ENCODE assay signal across 15 mouse cellular contexts in genomic region chr13:8839111-8839510, GRCm38 (mm10). TPM values are rescaled to one million over a fixed set of nuclear protein-coding genes. Genes with fewer than 3 reads are reported as not detected.
DNase-seq lines count a peak whose midpoint lies in the region; ATAC-seq and TF ChIP-seq lines count a peak whose summit lies in the region.
"Had no signal": no experiment of that assay in that cellular context is flagged by ENCODE, and none has a peak within 500 bp of the region (broad histone marks: within the 10 kb centered on the region; RNA-seq: fewer than 3 reads in every experiment).

No protein-coding gene starts in this region.

- H3K9ac ChIP-seq in kidney, embryonic 14.5 days (ENCODE audit: low read depth, low read length): no peak overlapping the region
- H3K9ac ChIP-seq in lung, postnatal 0 days (replicated peaks; ENCODE audit: low read depth): no peak overlapping the region
- no peak overlapping the region for H3K9ac ChIP-seq in heart, postnatal 0 days (replicated peaks; ENCODE audit: low read depth, low read length)
- no peak overlapping the region for H3K9ac ChIP-seq in stomach, postnatal 0 days (ENCODE audit: low read length)
- H3K9ac ChIP-seq: limb, embryonic 15.5 days; neural tube, embryonic 13.5 days had no signal

- no peaks in the 10 kb centered on the region for H3K9me3 ChIP-seq in kidney, embryonic 14.5 days (ENCODE audit: control insufficient read depth, low read length)
- H3K9me3 ChIP-seq in lung, postnatal 0 days (ENCODE audit: low read length): no peaks in the 10 kb centered on the region
- no peaks in the 10 kb centered on the region for H3K9me3 ChIP-seq in heart, postnatal 0 days (replicated peaks; ENCODE audit: control insufficient read depth, low read length)
- H3K9me3 ChIP-seq in stomach, postnatal 0 days (ENCODE audit: control insufficient read depth, low read length): no peaks in the 10 kb centered on the region
- H3K9me3 ChIP-seq: embryonic facial prominence, embryonic 10.5 days; limb, embryonic 15.5 days; neural tube, embryonic 13.5 days had no signal

- 88% methylated on average over 10 of the region's 10 CpGs for WGBS in kidney, embryonic 14.5 days
- WGBS in lung, postnatal 0 days: 76% methylated on average over 10 of the region's 10 CpGs
- 86% methylated on average over 10 of the region's 10 CpGs for WGBS in heart, postnatal 0 days
- 85% methylated on average over 10 of the region's 10 CpGs for WGBS in stomach, postnatal 0 days

- no peak overlapping the region for H3K4me3 ChIP-seq in kidney, embryonic 14.5 days (ENCODE audit: low read length)
- no peak overlapping the region for H3K4me3 ChIP-seq in lung, postnatal 0 days (ENCODE audit: low read depth, low read length)
- no peak overlapping the region for H3K4me3 ChIP-seq in heart, postnatal 0 days (ENCODE audit: low read depth, low read length)
- H3K4me3 ChIP-seq in stomach, postnatal 0 days (ENCODE audit: low read depth, low read length): no peak overlapping the region
- H3K4me3 ChIP-seq: embryonic facial prominence, embryonic 10.5 days; limb, embryonic 15.5 days; neural tube, embryonic 13.5 days had no signal

- H3K27me3 ChIP-seq in kidney, embryonic 14.5 days (ENCODE audit: control insufficient read depth, insufficient read depth, low read length): no peaks in the 10 kb centered on the region
- no peaks in the 10 kb centered on the region for H3K27me3 ChIP-seq in lung, postnatal 0 days (replicated peaks; ENCODE audit: insufficient read depth, low read length)
- H3K27me3 ChIP-seq in heart, postnatal 0 days (ENCODE audit: control insufficient read depth, insufficient read depth, low read length): no peaks in the 10 kb centered on the region
- no peaks in the 10 kb centered on the region for H3K27me3 ChIP-seq in stomach, postnatal 0 days (ENCODE audit: control insufficient read depth, insufficient read depth, low read length)
- H3K27me3 ChIP-seq: limb, embryonic 15.5 days; neural tube, embryonic 13.5 days had no signal

- ATAC-seq in kidney, embryonic 14.5 days (ENCODE audit: low FRiP score, low TSS enrichment): no peak
- no peak for ATAC-seq in lung, postnatal 0 days
- ATAC-seq in heart, postnatal 0 days (ENCODE audit: insufficient read depth, low read depth): 0 out of 2 replicates have a peak, but pooled peaks have one; percentile 18
- no peak for ATAC-seq in stomach, postnatal 0 days (ENCODE audit: low FRiP score, low TSS enrichment)
- ATAC-seq: hindbrain, embryonic 16.5 days had no signal

- no peak for DNase-seq in kidney, postnatal 36 days
- DNase-seq in lung, postnatal 0 days (ENCODE audit: low spot score): no peak
- no peak for DNase-seq in lung, postnatal 36 days
- DNase-seq in heart, postnatal 0 days (ENCODE audit: low spot score): no peak
- DNase-seq in stomach, postnatal 0 days (ENCODE audit: low spot score): no peak
- no peak for DNase-seq in spleen, adult 12 weeks (ENCODE audit: low spot score)
- DNase-seq in urinary bladder, postnatal 14 days (ENCODE audit: low spot score): no peak
- DNase-seq: adrenal gland, postnatal 10 days; cerebellum, postnatal 14 days; thymus, adult 2 months had no signal

- H3K4me2 ChIP-seq in kidney, embryonic 14.5 days (replicated peaks; ENCODE audit: low read depth, low read length): no peak overlapping the region
- no peak overlapping the region for H3K4me2 ChIP-seq in lung, postnatal 0 days (replicated peaks; ENCODE audit: low read depth, low read length)
- no peak overlapping the region for H3K4me2 ChIP-seq in heart, postnatal 0 days (ENCODE audit: low read depth, low read length)
- no peak overlapping the region for H3K4me2 ChIP-seq in stomach, postnatal 0 days (replicated peaks; ENCODE audit: low read depth)
- H3K4me2 ChIP-seq: limb, embryonic 15.5 days; neural tube, embryonic 13.5 days had no signal

- no peaks in the 10 kb centered on the region for H3K4me1 ChIP-seq in kidney, embryonic 14.5 days (ENCODE audit: control insufficient read depth, insufficient read depth, low read length)
- 0 out of 2 replicates have a peak, but pooled peaks cover 5% of the 10 kb centered on the region for H3K4me1 ChIP-seq in lung, postnatal 0 days (ENCODE audit: insufficient read depth, low read depth, low read length)
- H3K4me1 ChIP-seq in heart, postnatal 0 days (ENCODE audit: control insufficient read depth, insufficient read depth): no peaks in the 10 kb centered on the region
- no peaks in the 10 kb centered on the region for H3K4me1 ChIP-seq in stomach, postnatal 0 days (replicated peaks; ENCODE audit: control insufficient read depth, insufficient read depth)
- H3K4me1 ChIP-seq: embryonic facial prominence, embryonic 10.5 days; limb, embryonic 15.5 days; neural tube, embryonic 13.5 days had no signal

- H3K36me3 ChIP-seq in kidney, embryonic 14.5 days (ENCODE audit: control insufficient read depth, insufficient read depth, low read length): peaks cover 60% of the 10 kb centered on the region
- peaks cover 27% of the 10 kb centered on the region for H3K36me3 ChIP-seq in lung, postnatal 0 days (ENCODE audit: insufficient read depth, low read length)
- H3K36me3 ChIP-seq in heart, postnatal 0 days (replicated peaks; ENCODE audit: control insufficient read depth, insufficient read depth, low read length): peaks cover 83% of the 10 kb centered on the region
- H3K36me3 ChIP-seq in stomach, postnatal 0 days (ENCODE audit: control insufficient read depth, insufficient read depth, low read length): peaks cover 13% of the 10 kb centered on the region

- H3K27ac ChIP-seq in kidney, embryonic 14.5 days (ENCODE audit: low read depth, low read length): peak overlapping the region; percentile 59; the same call in 1 of the 2 replicates
- H3K27ac ChIP-seq in lung, postnatal 0 days (ENCODE audit: low read length): peak overlapping the region; percentile 62
- H3K27ac ChIP-seq in heart, postnatal 0 days (ENCODE audit: low read depth): peak overlapping the region; percentile 82
- 0 out of 2 replicates have a peak overlapping the region, but pooled peaks have one; percentile 31 for H3K27ac ChIP-seq in stomach, postnatal 0 days (replicated peaks)
- H3K27ac ChIP-seq: embryonic facial prominence, embryonic 10.5 days; limb, embryonic 15.5 days; neural tube, embryonic 13.5 days had no signal

- no peak for TF ChIP-seq CTCF in lung, postnatal 0 days (IDR thresholded peaks at IDR 0.05)
- no peak for TF ChIP-seq CTCF in heart, postnatal 0 days (IDR thresholded peaks at IDR 0.05; ENCODE audit: low read depth)
- no peak for TF ChIP-seq CTCF in stomach, postnatal 0 days (IDR thresholded peaks at IDR 0.05; ENCODE audit: low read depth)

- TF ChIP-seq EP300 in lung, postnatal 0 days (IDR thresholded peaks at IDR 0.05): no peak
- no peak for TF ChIP-seq EP300 in heart, postnatal 0 days (IDR thresholded peaks at IDR 0.05; ENCODE audit: low read depth)
- TF ChIP-seq EP300 in stomach, postnatal 0 days (optimal IDR thresholded peaks at IDR 0.05): no peak

RNA-seq across cellular contexts. Expression of gene Wdr37, which starts 32.6 kb away (rescaled TPM):
- polyA plus RNA-seq in kidney, embryonic 14.5 days (2014; fragmentation: Nextera tagmentation; extraction: Ambion mirVana): 13.3 and 24.4 TPM in 2 replicates
- polyA plus RNA-seq in lung, postnatal 0 days (2015; fragmentation: Nextera tagmentation; extraction: Ambion mirVana): 14.4 and 15.0 TPM in 2 replicates
- total RNA-seq in heart, postnatal 0 days (2014; rRNA removed; ENCODE audit: low replicate concordance): 16.3 and 24.2 TPM in 2 replicates
- polyA plus RNA-seq in heart, postnatal 0 days (2015; fragmentation: Nextera tagmentation; extraction: Ambion mirVana): 14.7 and 15.7 TPM in 2 replicates
- polyA plus RNA-seq in stomach, postnatal 0 days (2015; fragmentation: Nextera tagmentation; extraction: Ambion mirVana): 7.4 and 7.6 TPM in 2 replicates

RNA-seq across cellular contexts. Expression of gene Idi1, which starts 46.2 kb away (rescaled TPM):
- 63.1 and 77.4 TPM in 2 replicates for polyA plus RNA-seq in kidney, embryonic 14.5 days (2014; fragmentation: Nextera tagmentation; extraction: Ambion mirVana)
- polyA plus RNA-seq in lung, postnatal 0 days (2015; fragmentation: Nextera tagmentation; extraction: Ambion mirVana): 63.6 and 73.2 TPM in 2 replicates
- 21.0 and 31.7 TPM in 2 replicates for total RNA-seq in heart, postnatal 0 days (2014; rRNA removed; ENCODE audit: low replicate concordance)
- polyA plus RNA-seq in heart, postnatal 0 days (2015; fragmentation: Nextera tagmentation; extraction: Ambion mirVana): 27.8 and 29.0 TPM in 2 replicates
- 76.7 and 77.2 TPM in 2 replicates for polyA plus RNA-seq in stomach, postnatal 0 days (2015; fragmentation: Nextera tagmentation; extraction: Ambion mirVana)

Comparison
In these comparisons a context has a peak if more than half of its experiments do, and no peak if none do; other contexts are left out.
1. H3K27ac ChIP-seq: peak in every context shown above with its lines; median percentile 82 in heart, postnatal 0 days; 62 in lung, postnatal 0 days; 59 in kidney, embryonic 14.5 days; 31 in stomach, postnatal 0 days.